Mouse (Mus musculus) hematopoietic stem cell, adult 5-6 weeks (primary cell): ENCODE data around the gene Hipk1. TPM values are rescaled to one million over a fixed set of nuclear protein-coding genes. Genes with fewer than 3 reads are reported as not detected.
"Not testable (repeated sequence)": the region's sequence is repeated elsewhere in the genome, so short reads cannot be mapped to it uniquely, and the experiment has no call there.

Experiments
- ATAC-seq, 2 experiments: fragments of 125-278 bp in 1 of 2; replicated peaks in 1 of 2; 2 replicates each; pipeline ENCODE4 v1.8.0; 2016 to 2017; ENCODE audit warnings: inconsistent platforms in 2 of 2, mild to moderate bottlenecking in 2 of 2, moderate number of reproducible peaks in 2 of 2, low read depth in 1 of 2, moderate TSS enrichment in 1 of 2; ENCODE audit not compliant: low FRiP score in 2 of 2, poor library complexity in 2 of 2, severe bottlenecking in 2 of 2, insufficient read depth in 1 of 2, low TSS enrichment in 1 of 2
- total RNA-seq: library from RNA; stranded (forward); fragments of 172-1452, 232-1000 nt; gene quantifications from 2 replicates; pipeline ENCODE4 v1.2.3, GENCODE M21; 2017

Hipk1 gene
- total RNA-seq, 1 experiment from 2014 or later: 128 TPM

GRCm38 (mm10) chr3:103802861-103803260 lies 11.5 kb upstream of the Hipk1 start:
- ATAC-seq: no peak

- peak; percentile 77 to 79 for ATAC-seq
These were observed 10.5 kb upstream of the Hipk1 start for GRCm38 (mm10) chr3:103801631-103802531.

- peak; percentile 12 to 19; a peak in 2 of 4 replicates for ATAC-seq
These were observed 8.1 kb upstream of the Hipk1 start for GRCm38 (mm10) chr3:103799507-103799906.

GRCm38 (mm10) chr3:103796389-103796788 lies 5.0 kb upstream of the Hipk1 start:
- no peak for ATAC-seq

GRCm38 (mm10) chr3:103792566-103792965 lies 1.2 kb upstream of the Hipk1 start:
- no peak for ATAC-seq

GRCm38 (mm10) chr3:103792111-103792406 lies 696 bp upstream of the Hipk1 start:
- not testable (repeated sequence) for ATAC-seq

GRCm38 (mm10) chr3:103790346-103791145 lies 817 bp downstream of the Hipk1 start:
- ATAC-seq: no peak

GRCm38 (mm10) chr3:103789891-103790345 lies 1.4 kb downstream of the Hipk1 start:
- ATAC-seq: 0 out of 4 replicates have a peak, but pooled peaks have one; percentile 15 to 18

- ATAC-seq: no peak
These were observed 2.3 kb downstream of the Hipk1 start for GRCm38 (mm10) chr3:103789096-103789495.

GRCm38 (mm10) chr3:103787225-103787624 lies 4.1 kb downstream of the Hipk1 start:
- ATAC-seq: peak in 1 of 2 experiments; percentile 52; a peak in 1 of 4 replicates

GRCm38 (mm10) chr3:103782844-103783609 lies 8.3 kb downstream of the Hipk1 start:
- ATAC-seq: no peak

- ATAC-seq: no peak
These were observed 10.6 kb downstream of the Hipk1 start for GRCm38 (mm10) chr3:103780777-103781176.

GRCm38 (mm10) chr3:103780271-103780670 lies 11.1 kb downstream of the Hipk1 start:
- no peak for ATAC-seq

GRCm38 (mm10) chr3:103779183-103779582 lies 12.2 kb downstream of the Hipk1 start:
- peak; percentile 30 to 59; a peak in 1 of 4 replicates for ATAC-seq

- no peak for ATAC-seq
These were observed 12.7 kb downstream of the Hipk1 start for GRCm38 (mm10) chr3:103778660-103779059.

- ATAC-seq: no peak
These were observed 13.4 kb downstream of the Hipk1 start for GRCm38 (mm10) chr3:103777940-103778339.

- ATAC-seq: no peak
These were observed 17.4 kb downstream of the Hipk1 start for GRCm38 (mm10) chr3:103774009-103774408.
